Mouse (Mus musculus): ENCODE data around the gene Smim14.
"Not testable (repeated sequence)": the region's sequence is repeated elsewhere in the genome, so short reads cannot be mapped to it uniquely, and the experiment has no call there.

Smim14 gene

GRCm38 (mm10) chr5:65514635-65515278 is 22.2 kb downstream of the Smim14 start:
- DNase-seq, result no peak

GRCm38 (mm10) chr5:65513506-65513905 is 23.5 kb downstream of the Smim14 start:
- DNase-seq, result peak; percentile 7

GRCm38 (mm10) chr5:65508395-65508794 is 28.6 kb downstream of the Smim14 start:
- no peak for DNase-seq

- DNase-seq, result no peak
Observed at GRCm38 (mm10) chr5:65505786-65506185, 31.2 kb downstream of the Smim14 start.

- no peak for DNase-seq
Observed at GRCm38 (mm10) chr5:65501407-65501806, 35.6 kb downstream of the Smim14 start.

GRCm38 (mm10) chr5:65500231-65500630 is 36.8 kb downstream of the Smim14 start:
- no peak for DNase-seq

GRCm38 (mm10) chr5:65492716-65493531 is 44.1 kb downstream of the Smim14 start, which contains the start of gene Gm43552:
Gm43552 (minus strand) TSS chr5:65492833.
- DNase-seq, result peak; percentile 97

GRCm38 (mm10) chr5:65491767-65492715 is 44.9 kb downstream of the Smim14 start:
- DNase-seq, result peak; percentile 62

GRCm38 (mm10) chr5:65489830-65490229 is 47.2 kb downstream of the Smim14 start:
- DNase-seq, result no peak

GRCm38 (mm10) chr5:65488725-65489124 is 48.3 kb downstream of the Smim14 start:
- no peak for DNase-seq

GRCm38 (mm10) chr5:65487381-65487780 is 49.6 kb downstream of the Smim14 start:
- no peak for DNase-seq

- DNase-seq, result no peak
Observed at GRCm38 (mm10) chr5:65486514-65486913, 50.5 kb downstream of the Smim14 start.

- no peak for DNase-seq
Observed at GRCm38 (mm10) chr5:65482996-65483395, 54.0 kb downstream of the Smim14 start.

- DNase-seq, result no peak
Observed at GRCm38 (mm10) chr5:65480511-65480910, 56.5 kb downstream of the Smim14 start.

GRCm38 (mm10) chr5:65479681-65480445 is 57.1 kb downstream of the Smim14 start:
- DNase-seq, result no peak

- DNase-seq, result peak; percentile 37
Observed at GRCm38 (mm10) chr5:65478224-65478623, 58.8 kb downstream of the Smim14 start.

GRCm38 (mm10) chr5:65476739-65477138 is 60.2 kb downstream of the Smim14 start:
- DNase-seq, result not testable (repeated sequence)

GRCm38 (mm10) chr5:65475806-65476205 is 61.2 kb downstream of the Smim14 start:
- peak; percentile 34 for DNase-seq

GRCm38 (mm10) chr5:65469766-65470165 is 67.2 kb downstream of the Smim14 start:
- no peak for DNase-seq

- no peak for DNase-seq
Observed at GRCm38 (mm10) chr5:65466911-65467310, 70.1 kb downstream of the Smim14 start.

GRCm38 (mm10) chr5:65460361-65460760 is 76.6 kb downstream of the Smim14 start:
- no peak for DNase-seq

- no peak for DNase-seq
Observed at GRCm38 (mm10) chr5:65459454-65459853, 77.5 kb downstream of the Smim14 start.
